Mouse (Mus musculus) adrenal gland (tissue): Measurements from ENCODE around the gene Nup35.

Experiments
- intact Hi-C: fragments of 180-260 bp; cut with DNase I; formaldehyde crosslinking; loops from one replicate; pipeline ENCODE4 v1.15.1; 2025
- microRNA-seq, 2 experiments: library from miRNA; unstranded; fragments of <30 nt; microRNA quantifications; one replicate each; pipeline ENCODE4; 2019

The Nup35 gene

GRCm38 (mm10) chr2:80632336-80633026, 15.4 kb downstream of the Nup35 start:
- intact Hi-C loops, result no loop called here

- intact Hi-C loops, result no loop called here
Measured at GRCm38 (mm10) chr2:80638364-80639241, 21.6 kb downstream of the Nup35 start.

GRCm38 (mm10) chr2:80639398-80639797, 22.4 kb downstream of the Nup35 start:
- intact Hi-C loops, result no loop called here

- intact Hi-C loops, result no loop called here
Measured at GRCm38 (mm10) chr2:80639864-80640263, 22.8 kb downstream of the Nup35 start.

GRCm38 (mm10) chr2:80661414-80661813, 44.4 kb downstream of the Nup35 start:
- intact Hi-C loops, result loop anchor here (10.0 kb wide), 1 partner anchor 307 kb away; no protein-coding TSS in a partner anchor

- intact Hi-C loops, result loop anchor here (10.0 kb wide), 1 partner anchor 308 kb away; no protein-coding TSS in a partner anchor
Measured at GRCm38 (mm10) chr2:80662682-80663081, 45.6 kb downstream of the Nup35 start.

GRCm38 (mm10) chr2:80667396-80667964, 50.4 kb downstream of the Nup35 start:
- intact Hi-C loops, result loop anchor here (10.0 kb wide), 1 partner anchor 313 kb away; no protein-coding TSS in a partner anchor

- intact Hi-C loops, result loop anchor here (10.0 kb wide), 1 partner anchor 315 kb away; no protein-coding TSS in a partner anchor
Measured at GRCm38 (mm10) chr2:80669868-80670666, 53.0 kb downstream of the Nup35 start.

GRCm38 (mm10) chr2:80678803-80679202, 61.8 kb downstream of the Nup35 start:
- intact Hi-C loops, result no loop called here

GRCm38 (mm10) chr2:80683727-80684239, 66.7 kb downstream of the Nup35 start:
- intact Hi-C loops, result no loop called here

- intact Hi-C loops, result no loop called here
Measured at GRCm38 (mm10) chr2:80684396-80685071, 67.5 kb downstream of the Nup35 start.

GRCm38 (mm10) chr2:80688261-80688660, 71.2 kb downstream of the Nup35 start:
- intact Hi-C loops, result no loop called here

GRCm38 (mm10) chr2:80707429-80707828, 90.4 kb downstream of the Nup35 start:
- intact Hi-C loops, result no loop called here

Small RNA genes lying within 50 kb of the gene (microRNA-seq; reads per million reads assigned to microRNA genes)
- 0 reads per million in 2 experiments for gene Mir684-1
